Mouse (Mus musculus) lung, adult 2 months (tissue): ENCODE results near the gene Plekhg3. TPM values are rescaled to one million over a fixed set of nuclear protein-coding genes. Genes with fewer than 3 reads are reported as not detected.

ENCODE experiments used
- DNase-seq: peaks from one replicate; pipeline ENCODE4 v3.0.0; 2022
- H3K4me1 ChIP-seq: fragments of 200-500 bp; 2 replicates; pipeline ENCODE4 v1.6.1; 2011; ENCODE audit warnings: low read length; ENCODE audit not compliant: control insufficient read depth, insufficient read depth
- H3K4me3 ChIP-seq: fragments of 200-500 bp; replicated peaks from 2 replicates; pipeline ENCODE3; 2011; ENCODE audit warnings: low read depth, mild to moderate bottlenecking, control low read depth, low read length; ENCODE audit errors: extremely low read depth
- CTCF ChIP-seq: fragments of 200-500 bp; IDR thresholded peaks from 2 replicates; pipeline ENCODE4 v1.5.1; 2011; ENCODE audit warnings: mild to moderate bottlenecking, low read length, control low read depth; ENCODE audit not compliant: insufficient read depth
- POLR2A ChIP-seq: fragments of 200-500 bp; IDR thresholded peaks from 2 replicates; pipeline ENCODE4 v1.6.1; 2011; ENCODE audit warnings: low read depth, mild to moderate bottlenecking, control low read depth, low read length, borderline replicate concordance; ENCODE audit errors: extremely low read depth
- WGBS: fragments of 180-500 bp; shearing (Covaris S2); methylation state at CpG from one replicate; pipeline ENCODE4 v1.1.7; 2018; 5-methylcytosine and 5-hydroxymethylcytosine counted together
- polyA plus RNA-seq: library from polyadenylated mRNA; depleted of rRNA; stranded (reverse); fragments of >200 nt; gene quantifications from 2 replicates; pipeline ENCODE4 v1.2.3, GENCODE M21; 2012

Gene Plekhg3
- polyA plus RNA-seq, 1 experiment, result 20.4 TPM

- Histone ChIP-seq H3K4me1 (peaks cover 7% of the 10 kb centered on the region), H3K4me3 (no peak overlapping the region)
- DNase-seq, result no peak
- WGBS, result 82% methylated on average over 3 of the region's 3 CpGs
- no peak for TF ChIP-seq CTCF
- TF ChIP-seq POLR2A, result no peak
These were observed 60.3 kb downstream of the Plekhg3 start for GRCm38 (mm10) chr12:76591037-76591436.

GRCm38 (mm10) chr12:76592213-76592612, 61.5 kb downstream of the Plekhg3 start:
- no peak for DNase-seq
- Histone ChIP-seq H3K4me1 (peaks cover 7% of the 10 kb centered on the region), H3K4me3 (no peak overlapping the region)
- 70% methylated on average over 1 of the region's 1 CpGs for WGBS
- TF ChIP-seq CTCF (peak; percentile 66), POLR2A (no peak)

- Histone ChIP-seq H3K4me3 (no peak overlapping the region), H3K4me1 (peaks cover 7% of the 10 kb centered on the region)
- TF ChIP-seq POLR2A (no peak), CTCF (no peak)
- DNase-seq, result no peak
- 90% methylated on average over 6 of the region's 6 CpGs for WGBS
These were observed 62.6 kb downstream of the Plekhg3 start for GRCm38 (mm10) chr12:76593254-76593653.

GRCm38 (mm10) chr12:76593839-76594322, 63.2 kb downstream of the Plekhg3 start:
- no peak for TF ChIP-seq POLR2A
- no peak for TF ChIP-seq CTCF
- Histone ChIP-seq H3K4me3 (no peak overlapping the region), H3K4me1 (peaks cover 7% of the 10 kb centered on the region)
- peak; percentile 54 for DNase-seq
- WGBS, result 6% methylated on average over 7 of the region's 7 CpGs

- Histone ChIP-seq H3K4me1 (peaks cover 7% of the 10 kb centered on the region), H3K4me3 (no peak overlapping the region)
- WGBS, result 62% methylated on average over 3 of the region's 3 CpGs
- TF ChIP-seq CTCF, result no peak
- TF ChIP-seq POLR2A, result no peak
- DNase-seq, result no peak
These were observed 63.9 kb downstream of the Plekhg3 start for GRCm38 (mm10) chr12:76594556-76594955.

GRCm38 (mm10) chr12:76595830-76596229, 65.1 kb downstream of the Plekhg3 start:
- Histone ChIP-seq H3K4me1 (peaks cover 7% of the 10 kb centered on the region), H3K4me3 (no peak overlapping the region)
- TF ChIP-seq POLR2A (no peak), CTCF (no peak)
- no peak for DNase-seq
- 91% methylated on average over 2 of the region's 2 CpGs for WGBS

- DNase-seq, result peak; percentile 58
- Histone ChIP-seq H3K4me3 (no peak overlapping the region), H3K4me1 (peaks cover 7% of the 10 kb centered on the region)
- WGBS, result 54% methylated on average over 15 of the region's 15 CpGs
- TF ChIP-seq CTCF, result peak; percentile 89
- TF ChIP-seq POLR2A, result no peak
These were observed 65.8 kb downstream of the Plekhg3 start for GRCm38 (mm10) chr12:76596292-76597023.

- 62% methylated on average over 15 of the region's 15 CpGs for WGBS
- TF ChIP-seq CTCF (no peak), POLR2A (no peak)
- H3K4me1 ChIP-seq, result peaks cover 7% of the 10 kb centered on the region
- H3K4me3 ChIP-seq, result no peak overlapping the region
- DNase-seq, result no peak
These were observed 66.9 kb downstream of the Plekhg3 start for GRCm38 (mm10) chr12:76597577-76598100.

- WGBS, result 74% methylated on average over 24 of the region's 24 CpGs
- TF ChIP-seq POLR2A (no peak), CTCF (no peak)
- no peak overlapping the region for H3K4me3 ChIP-seq
- no peak for DNase-seq
- H3K4me1 ChIP-seq, result peaks cover 7% of the 10 kb centered on the region
These were observed 67.7 kb downstream of the Plekhg3 start for GRCm38 (mm10) chr12:76598196-76598928.
